Comparison of ENCODE assay signal across 11 mouse cellular contexts in the genomic region with DNA sequence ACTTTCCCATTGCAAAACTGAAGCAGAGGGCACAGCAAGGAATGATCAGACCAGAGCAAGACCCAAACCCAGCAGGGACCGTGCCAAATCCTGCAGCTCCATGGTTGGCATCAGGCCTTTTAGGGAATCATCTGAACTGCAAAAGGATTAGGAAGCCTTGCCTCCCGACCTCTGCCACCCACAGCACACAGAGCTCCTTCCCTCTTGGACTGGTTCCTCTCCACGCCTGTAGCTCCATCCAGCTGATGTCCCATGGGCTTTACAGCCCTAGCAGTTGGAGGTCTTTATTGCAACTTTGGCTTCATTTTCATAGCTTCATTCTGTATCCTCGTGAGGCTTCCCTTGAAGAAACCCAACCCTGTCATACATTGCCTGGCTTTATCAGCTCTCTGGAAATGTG.
"Had no signal": no experiment of that assay in that cellular context is flagged by ENCODE, and none has a peak within 500 bp of the region (broad histone marks: within the 10 kb centered on the region; RNA-seq: fewer than 3 reads in every experiment).

No protein-coding gene starts in this region.

- H3K27me3 ChIP-seq: midbrain, embryonic 15.5 days; neural tube, embryonic 12.5 days had no signal

- H3K27ac ChIP-seq: left cerebral cortex, adult 2 months; midbrain, embryonic 10.5 days; midbrain, embryonic 15.5 days; neural tube, embryonic 12.5 days had no signal

- H3K4me1 ChIP-seq: neural tube, embryonic 12.5 days had no signal

- H3K36me3 ChIP-seq: midbrain, embryonic 10.5 days; midbrain, embryonic 15.5 days; neural tube, embryonic 12.5 days had no signal

- H3K4me2 ChIP-seq: lung, embryonic 14.5 days; midbrain, embryonic 15.5 days; neural tube, embryonic 12.5 days had no signal

- H3K4me3 ChIP-seq: left cerebral cortex, adult 2 months; midbrain, embryonic 10.5 days; midbrain, embryonic 15.5 days; neural tube, embryonic 12.5 days had no signal

- H3K9me3 ChIP-seq: midbrain, embryonic 10.5 days; midbrain, embryonic 15.5 days; neural tube, embryonic 12.5 days had no signal

- H3K9ac ChIP-seq: lung, embryonic 14.5 days; midbrain, embryonic 15.5 days; neural tube, embryonic 12.5 days had no signal

- ATAC-seq: intestine, postnatal 0 days; midbrain, embryonic 15.5 days had no signal

- DNase-seq: kidney, adult 8-10 months; kidney, postnatal 25 days; lung, embryonic 14.5 days; lung, postnatal 10 days; lung, postnatal 4 days; thymus, postnatal 36 days had no signal
